Comparison of ENCODE assay signal across 19 mouse cellular contexts in the genomic region with DNA sequence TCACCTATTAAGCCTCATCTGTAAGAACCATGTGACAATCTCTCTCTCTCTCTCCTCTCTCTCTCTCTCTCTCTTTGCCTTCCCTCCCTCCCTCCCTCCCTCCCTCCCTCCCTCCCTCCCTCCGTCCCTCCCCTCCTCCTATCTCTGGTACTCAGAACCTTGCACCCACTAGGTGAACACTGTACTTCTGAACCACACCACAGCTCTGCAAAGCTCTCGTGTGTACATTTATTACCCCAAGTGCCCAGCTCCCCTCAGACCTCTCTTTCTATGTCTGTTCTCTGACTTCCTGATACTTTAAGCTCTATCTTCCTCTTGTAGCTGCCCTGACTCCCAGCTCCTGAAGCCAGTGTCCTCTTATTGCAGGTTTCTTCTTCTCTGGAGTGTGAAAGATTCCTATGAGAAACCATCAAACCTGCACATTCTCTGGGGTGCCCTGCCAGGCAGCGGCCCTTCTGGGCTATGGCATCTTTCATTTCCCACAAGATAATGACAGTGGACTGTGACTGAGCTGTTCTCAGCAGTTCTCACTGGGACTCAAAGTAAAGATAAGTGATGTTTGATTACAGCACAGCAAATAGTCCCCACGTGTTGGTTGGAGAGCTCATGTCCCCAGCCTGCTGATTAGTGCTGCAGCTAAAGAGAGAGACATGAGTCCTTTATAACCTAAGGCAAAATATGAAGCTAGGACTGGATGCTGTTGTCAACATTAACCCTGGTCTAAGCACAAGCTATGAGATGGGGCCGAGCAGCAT.
"Had no signal": no experiment of that assay in that cellular context is flagged by ENCODE, and none has a peak within 500 bp of the region (broad histone marks: within the 10 kb centered on the region; RNA-seq: fewer than 3 reads in every experiment).

No protein-coding gene starts in this region.

- H3K4me1 ChIP-seq: midbrain, embryonic 10.5 days; midbrain, embryonic 12.5 days; neural tube, embryonic 15.5 days had no signal

- H3K27ac ChIP-seq: midbrain, embryonic 10.5 days; midbrain, embryonic 12.5 days; neural tube, embryonic 13.5 days; neural tube, embryonic 15.5 days had no signal

- H3K4me2 ChIP-seq: lung, embryonic 14.5 days; midbrain, embryonic 12.5 days; neural tube, embryonic 13.5 days; neural tube, embryonic 15.5 days had no signal

- H3K4me3 ChIP-seq: midbrain, embryonic 10.5 days; midbrain, embryonic 12.5 days; myocyte; neural tube, embryonic 13.5 days; neural tube, embryonic 15.5 days had no signal

- DNase-seq: lung, adult 18-20 months; lung, embryonic 14.5 days; lung, postnatal 10 days; lung, postnatal 4 days; midbrain, embryonic 14.5 days; retina, postnatal 1 day; right cerebral cortex, adult 18-20 months; right cerebral cortex, postnatal 25 days; right cerebral cortex, postnatal 4 days; spleen, adult 18-20 months; thymus, adult 18-20 months; thymus, postnatal 14 days; thymus, postnatal 36 days had no signal

- H3K27me3 ChIP-seq: neural tube, embryonic 13.5 days; neural tube, embryonic 15.5 days had no signal

- H3K9ac ChIP-seq: lung, embryonic 14.5 days; midbrain, embryonic 12.5 days; neural tube, embryonic 15.5 days had no signal

- H3K9me3 ChIP-seq: neural tube, embryonic 13.5 days; neural tube, embryonic 15.5 days had no signal

- ATAC-seq: midbrain, embryonic 16.5 days had no signal

- H3K36me3 ChIP-seq: midbrain, embryonic 10.5 days; midbrain, embryonic 12.5 days; neural tube, embryonic 13.5 days; neural tube, embryonic 15.5 days had no signal
